Mouse (Mus musculus): Measurements from ENCODE around the gene Sult1a1. TPM values are rescaled to one million over a fixed set of nuclear protein-coding genes. Genes with fewer than 3 reads are reported as not detected.

The Sult1a1 gene
- polyA plus RNA-seq, 1 experiment from 2014 or later, result 13.0 TPM

DNA sequence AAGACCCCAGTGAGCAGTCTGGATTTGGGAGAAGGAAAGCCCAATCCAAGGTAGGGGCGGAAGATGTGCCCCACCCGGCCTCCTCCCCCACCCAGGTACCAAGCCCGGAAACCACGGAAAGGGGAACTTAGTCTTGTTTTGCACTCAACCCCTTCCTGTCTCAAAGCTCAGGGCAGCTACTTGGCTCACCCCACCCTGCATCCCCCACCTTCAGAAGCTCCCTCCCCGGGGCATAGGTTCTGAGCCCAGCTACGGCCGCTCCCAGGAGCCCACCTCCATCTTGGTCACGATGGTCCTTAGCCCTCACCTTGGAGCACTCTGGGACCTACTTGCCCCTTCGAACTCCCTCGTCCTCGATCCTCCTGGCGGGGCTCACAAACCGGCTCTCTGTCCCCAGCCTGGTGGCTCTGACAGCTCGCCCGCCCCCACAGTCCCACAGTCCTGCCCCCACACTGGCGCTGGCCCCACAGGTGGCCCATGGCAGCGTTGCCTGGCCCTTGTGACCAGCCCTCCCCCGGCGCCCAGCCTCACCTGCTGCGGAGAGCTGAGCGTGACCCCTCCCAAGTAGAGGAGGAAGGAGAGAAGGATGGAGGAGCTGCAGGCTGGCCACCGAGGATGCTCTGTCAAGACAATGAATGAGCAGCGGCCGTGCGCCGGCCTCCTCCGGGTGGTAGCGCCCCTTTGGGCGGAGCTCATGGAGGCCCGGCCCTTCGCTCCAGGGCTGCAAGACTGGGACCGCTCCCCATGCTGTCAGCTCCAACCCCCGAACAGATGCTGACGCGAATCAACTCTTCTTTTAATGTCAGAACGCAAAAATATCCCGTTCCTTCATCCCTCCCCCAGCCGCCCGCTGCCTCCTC, 28.1 kb upstream of the Sult1a1 start:
- peaks cover 22% of the 10 kb centered on the region for H3K4me1 ChIP-seq (replicated peaks)
- peak overlapping the region; percentile 49 for H3K4me3 ChIP-seq
- 3% methylated on average over 39 of the region's 39 CpGs for WGBS
- H3K9ac ChIP-seq, result peak overlapping the region; percentile 18
- H3K36me3 ChIP-seq, result no peaks in the 10 kb centered on the region
- peak; percentile 48 for ATAC-seq (replicated peaks; ENCODE audit: insufficient number of reproducible peaks, insufficient read depth, low FRiP score, low read depth)
- peaks cover 49% of the 10 kb centered on the region for H3K27me3 ChIP-seq
- peak overlapping the region; percentile 31; the same call in 1 of the 2 replicates for H3K27ac ChIP-seq
- peak overlapping the region; percentile 71 for H3K4me2 ChIP-seq
- H3K9me3 ChIP-seq (replicated peaks), result no peaks in the 10 kb centered on the region

DNA sequence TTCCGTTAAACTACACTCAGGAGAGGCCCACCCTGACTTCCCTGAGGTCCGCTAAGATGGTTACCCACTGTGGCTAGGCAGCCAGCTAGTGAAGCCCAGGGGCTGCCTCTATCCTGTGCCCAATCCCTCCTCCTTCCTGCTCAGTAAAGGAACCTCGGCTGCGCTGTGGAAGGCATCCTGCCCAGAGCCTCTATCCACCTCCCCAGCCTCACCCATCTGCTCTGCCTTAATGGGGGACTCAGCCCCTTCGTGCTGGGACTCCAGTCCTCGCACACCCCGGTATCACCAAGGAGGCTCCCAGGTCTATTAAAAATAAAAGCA, 27.5 kb upstream of the Sult1a1 start:
- Histone ChIP-seq H3K9me3 (replicated peaks) (no peaks in the 10 kb centered on the region), H3K9ac (0 out of 2 replicates have a peak overlapping the region, but pooled peaks have one; percentile 22), H3K27me3 (peaks cover 49% of the 10 kb centered on the region), H3K36me3 (no peaks in the 10 kb centered on the region), H3K27ac (no peak overlapping the region; the same call in 1 of the 2 replicates), H3K4me2 (peak overlapping the region; percentile 71; the same call in 1 of the 2 replicates), H3K4me1 (replicated peaks) (peaks cover 22% of the 10 kb centered on the region), H3K4me3 (peak overlapping the region; percentile 49)
- 19% methylated on average over 7 of the region's 7 CpGs for WGBS
- no peak for ATAC-seq (replicated peaks; ENCODE audit: insufficient number of reproducible peaks, insufficient read depth, low FRiP score, low read depth)

DNA sequence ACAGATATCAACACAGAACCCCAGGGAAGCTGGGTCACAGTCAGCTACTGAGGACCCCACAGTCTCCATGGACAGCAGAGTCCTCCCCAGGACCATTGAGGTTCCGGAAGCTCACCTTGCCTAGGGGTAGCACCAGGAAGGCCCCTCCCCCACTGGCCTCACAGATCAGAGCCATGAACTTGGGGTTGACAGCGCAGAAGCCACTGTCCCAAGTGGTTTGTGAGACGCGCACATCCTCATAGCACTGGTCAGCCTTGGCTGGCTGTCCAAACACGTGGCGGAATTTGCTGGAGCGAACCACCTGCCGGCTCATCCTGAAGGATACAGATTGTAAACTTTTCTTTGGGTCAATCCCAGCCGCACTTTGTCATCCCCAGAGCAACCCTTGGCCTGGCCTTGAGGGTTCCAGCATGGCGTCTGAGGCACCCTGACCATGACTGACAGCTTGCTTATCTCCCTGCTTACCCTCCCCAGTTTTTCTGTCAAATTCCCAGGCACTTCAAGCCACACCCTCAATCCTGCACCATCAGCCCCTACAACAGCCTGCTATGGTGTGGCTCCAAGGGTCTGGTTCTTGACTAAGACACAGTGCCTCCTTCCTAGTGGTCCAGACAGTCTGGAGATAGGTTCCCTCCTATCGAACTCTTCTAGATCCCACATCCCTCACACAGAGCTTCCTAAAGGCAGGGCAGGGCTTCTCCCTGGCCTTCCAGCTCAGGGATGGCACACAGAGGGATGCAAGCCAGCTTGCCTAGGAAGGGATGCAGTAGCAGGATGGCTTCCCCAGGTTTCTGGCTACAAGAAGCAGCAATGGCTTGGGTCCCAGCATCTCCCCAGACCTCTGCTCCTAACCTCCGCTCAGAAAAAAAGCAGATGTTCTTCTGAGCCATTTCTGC, 26.9 kb upstream of the Sult1a1 start:
- H3K4me1 ChIP-seq (replicated peaks), result peaks cover 22% of the 10 kb centered on the region
- H3K4me3 ChIP-seq, result peak overlapping the region; percentile 49
- ATAC-seq (replicated peaks; ENCODE audit: insufficient number of reproducible peaks, insufficient read depth, low FRiP score, low read depth), result no peak
- 0 out of 2 replicates have a peak overlapping the region, but pooled peaks have one; percentile 22 for H3K9ac ChIP-seq
- 69% methylated on average over 12 of the region's 12 CpGs for WGBS
- H3K36me3 ChIP-seq, result no peaks in the 10 kb centered on the region
- peak overlapping the region; percentile 25; the same call in 1 of the 2 replicates for H3K27ac ChIP-seq
- H3K4me2 ChIP-seq, result peak overlapping the region; percentile 36; the same call in 1 of the 2 replicates
- H3K27me3 ChIP-seq, result peaks cover 49% of the 10 kb centered on the region
- no peaks in the 10 kb centered on the region for H3K9me3 ChIP-seq (replicated peaks)

DNA sequence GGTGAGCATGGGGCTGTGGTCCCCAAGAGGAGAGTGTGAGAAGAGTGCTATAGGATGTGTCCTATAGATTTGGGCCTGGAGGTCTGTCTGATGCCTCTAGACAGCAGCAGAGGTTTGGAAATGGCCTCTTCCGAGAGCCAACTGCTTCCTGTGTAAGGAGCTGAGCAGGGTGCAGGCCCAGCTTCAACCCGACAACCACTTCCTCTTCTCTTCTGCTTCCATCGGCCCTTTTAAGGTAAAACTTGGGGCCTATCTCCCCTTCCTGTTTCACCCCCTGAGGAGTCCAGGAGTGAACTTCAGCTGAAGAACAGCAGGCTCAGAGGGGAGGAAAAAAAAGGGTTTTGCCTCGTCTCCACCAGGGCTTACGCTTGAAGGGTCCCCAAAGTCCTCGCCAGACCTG, 26.1 kb upstream of the Sult1a1 start:
- ATAC-seq (replicated peaks; ENCODE audit: insufficient number of reproducible peaks, insufficient read depth, low FRiP score, low read depth), result no peak
- Histone ChIP-seq H3K9ac (no peak overlapping the region), H3K27ac (0 out of 2 replicates have a peak overlapping the region, but pooled peaks have one; percentile 1), H3K36me3 (no peaks in the 10 kb centered on the region), H3K4me3 (peak overlapping the region; percentile 49; the same call in 1 of the 2 replicates), H3K9me3 (replicated peaks) (no peaks in the 10 kb centered on the region), H3K4me2 (peak overlapping the region; percentile 56; the same call in 1 of the 2 replicates), H3K27me3 (peaks cover 49% of the 10 kb centered on the region), H3K4me1 (replicated peaks) (peaks cover 22% of the 10 kb centered on the region)
- WGBS, result 71% methylated on average over 6 of the region's 6 CpGs

DNA sequence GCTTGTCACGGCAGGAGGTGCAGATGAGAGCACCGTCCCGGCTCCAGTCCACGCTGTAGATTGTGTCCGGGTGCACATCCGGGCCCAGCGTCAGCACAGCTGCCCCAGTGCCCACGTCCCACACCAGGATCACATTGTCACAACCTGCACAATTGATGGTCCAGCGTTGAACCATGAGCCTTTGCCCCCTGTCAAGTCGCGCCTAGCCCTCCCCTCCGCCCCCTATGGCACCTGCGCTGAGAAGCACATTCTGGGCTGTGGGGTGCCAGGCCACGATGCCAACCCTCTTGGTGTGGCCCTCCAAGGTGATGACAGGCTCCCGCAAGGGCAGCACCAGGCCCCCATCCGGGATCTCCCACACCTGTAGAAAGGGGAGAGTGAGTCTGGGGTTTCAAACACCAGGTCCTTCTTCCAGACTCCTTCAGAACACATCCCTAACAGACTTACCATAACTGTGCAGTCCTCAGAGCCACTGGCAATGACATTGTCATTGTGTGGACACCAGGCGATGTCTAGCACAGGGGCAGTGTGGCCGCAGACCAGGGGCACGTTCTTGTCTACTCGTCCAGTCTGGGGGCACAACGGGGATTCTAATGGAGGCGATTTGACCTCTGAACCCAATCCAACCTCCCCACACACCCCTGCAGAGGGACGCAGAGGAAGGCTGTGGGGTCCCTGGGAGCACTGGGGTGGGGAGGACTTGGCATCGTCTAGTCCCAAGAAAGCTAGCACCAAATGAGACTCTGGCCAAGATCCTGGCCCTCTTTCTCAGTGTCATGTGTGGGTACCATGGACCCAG, 25.5 kb upstream of the Sult1a1 start:
- Histone ChIP-seq H3K4me1 (replicated peaks) (peaks cover 26% of the 10 kb centered on the region), H3K4me2 (peak overlapping the region; percentile 56), H3K27ac (0 out of 2 replicates have a peak overlapping the region, but pooled peaks have one; percentile 1), H3K9ac (peak overlapping the region; percentile 46), H3K9me3 (replicated peaks) (no peaks in the 10 kb centered on the region), H3K27me3 (peaks cover 49% of the 10 kb centered on the region), H3K4me3 (peak overlapping the region; percentile 23), H3K36me3 (no peaks in the 10 kb centered on the region)
- WGBS, result 53% methylated on average over 24 of the region's 24 CpGs
- ATAC-seq (replicated peaks; ENCODE audit: insufficient number of reproducible peaks, insufficient read depth, low FRiP score, low read depth), result no peak

- Histone ChIP-seq H3K9me3 (replicated peaks) (no peaks in the 10 kb centered on the region), H3K27ac (no peak overlapping the region), H3K36me3 (no peaks in the 10 kb centered on the region), H3K4me3 (peak overlapping the region; percentile 23), H3K4me1 (replicated peaks) (peaks cover 32% of the 10 kb centered on the region), H3K27me3 (peaks cover 47% of the 10 kb centered on the region), H3K4me2 (peak overlapping the region; percentile 56), H3K9ac (peak overlapping the region; percentile 46)
- 2% methylated on average over 11 of the region's 11 CpGs for WGBS
- ATAC-seq (replicated peaks; ENCODE audit: insufficient number of reproducible peaks, insufficient read depth, low FRiP score, low read depth), result 0 out of 2 replicates have a peak, but pooled peaks have one; percentile 29
Observed at GRCm38 (mm10) chr7:126701070-126701469, 24.8 kb upstream of the Sult1a1 start.

- ATAC-seq (replicated peaks; ENCODE audit: insufficient number of reproducible peaks, insufficient read depth, low FRiP score, low read depth), result no peak
Observed at GRCm38 (mm10) chr7:126700063-126701015, 24.1 kb upstream of the Sult1a1 start.

DNA sequence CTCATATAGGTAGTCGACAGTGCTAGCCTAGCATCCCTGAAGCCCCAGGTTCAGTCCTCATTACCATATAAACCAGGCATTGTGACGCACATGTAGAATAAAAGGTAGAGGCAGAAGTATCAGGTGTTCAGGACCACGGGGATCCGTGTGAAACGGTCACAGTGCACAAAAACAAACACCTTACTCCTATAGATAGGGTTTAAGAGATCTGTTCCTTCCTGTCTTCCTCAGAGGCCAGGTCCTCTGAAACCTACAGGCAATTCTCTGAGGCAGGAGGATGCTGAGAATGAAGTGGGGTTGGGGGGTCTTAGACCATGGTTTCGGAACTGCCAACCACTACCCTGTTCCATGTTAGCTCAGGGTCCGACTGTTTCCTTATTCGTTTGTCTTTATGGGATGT, 21.6 kb upstream of the Sult1a1 start:
- WGBS, result 91% methylated on average over 8 of the region's 8 CpGs

More at GRCm38 (mm10) chr7:126700063-126701015, 24.1 kb upstream of the Sult1a1 start:
- Histone ChIP-seq H3K4me2 (peak overlapping the region; percentile 56; the same call in 1 of the 2 replicates), H3K9ac (no peak overlapping the region), H3K27ac (no peak overlapping the region), H3K4me3 (no peak overlapping the region), H3K36me3 (no peaks in the 10 kb centered on the region), H3K4me1 (replicated peaks) (peaks cover 32% of the 10 kb centered on the region), H3K9me3 (replicated peaks) (no peaks in the 10 kb centered on the region), H3K27me3 (peaks cover 40% of the 10 kb centered on the region)
- 76% methylated on average over 25 of the region's 25 CpGs for WGBS

GRCm38 (mm10) chr7:126696886-126697285, 20.7 kb upstream of the Sult1a1 start:
- 71% methylated on average over 3 of the region's 3 CpGs for WGBS
- Histone ChIP-seq H3K27me3 (peaks cover 6% of the 10 kb centered on the region), H3K4me2 (peak overlapping the region; percentile 91), H3K4me3 (peak overlapping the region; percentile 84), H3K9me3 (replicated peaks) (no peaks in the 10 kb centered on the region), H3K36me3 (peaks cover 6% of the 10 kb centered on the region; the same call in 1 of the 2 replicates), H3K27ac (no peak overlapping the region), H3K4me1 (replicated peaks) (peaks cover 30% of the 10 kb centered on the region), H3K9ac (peak overlapping the region; percentile 76; the same call in 1 of the 2 replicates)
- ATAC-seq (replicated peaks; ENCODE audit: insufficient number of reproducible peaks, insufficient read depth, low FRiP score, low read depth), result no peak

More for the DNA sequence above, 21.6 kb upstream of the Sult1a1 start:
- H3K4me2 ChIP-seq, result no peak overlapping the region
- no peak overlapping the region for H3K9ac ChIP-seq
- no peak overlapping the region for H3K4me3 ChIP-seq
- no peak for ATAC-seq (replicated peaks; ENCODE audit: insufficient number of reproducible peaks, insufficient read depth, low FRiP score, low read depth)
- H3K9me3 ChIP-seq (replicated peaks), result no peaks in the 10 kb centered on the region
- H3K36me3 ChIP-seq, result no peaks in the 10 kb centered on the region
- peaks cover 30% of the 10 kb centered on the region for H3K4me1 ChIP-seq (replicated peaks)
- H3K27ac ChIP-seq, result no peak overlapping the region
- peaks cover 15% of the 10 kb centered on the region for H3K27me3 ChIP-seq
